In the genomic region with DNA sequence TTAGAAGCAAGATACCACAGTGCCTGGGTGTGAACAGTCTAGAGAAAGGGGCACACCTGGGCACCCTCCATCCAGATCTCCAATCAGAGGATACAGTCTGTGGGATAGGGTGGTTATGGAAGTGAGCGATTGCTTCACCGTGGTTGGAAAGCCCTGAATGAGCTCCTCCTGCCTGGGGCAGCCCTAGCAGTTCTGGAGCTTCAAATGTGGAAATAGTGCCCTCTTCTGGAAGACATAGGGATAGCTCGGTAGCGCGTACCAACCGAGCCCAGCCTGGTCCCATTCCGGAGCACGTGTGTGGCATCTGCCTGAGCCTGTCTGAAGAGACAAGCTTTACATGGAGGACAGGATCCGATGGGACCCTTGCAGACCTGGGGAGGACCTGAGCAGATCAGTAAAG, we compare ENCODE assay signal across 1 mouse cellular context.
TF ChIP-seq lines count a peak whose summit lies in the region.

No protein-coding gene starts in this region.

TF ChIP-seq in CH12.LX, 34 proteins besides CTCF, POLR2A, EP300 and RAD21 (continued from another document):
- TF ChIP-seq MYC (IDR thresholded peaks at IDR 0.05; ENCODE audit: low read depth, low read length) (peak; percentile 59; the same call in 1 of the 2 replicates), SMC3 (IDR thresholded peaks at IDR 0.05; ENCODE audit: low read depth, low read length) (peak; percentile 82), USF2 (conservative IDR thresholded peaks at IDR 0.05; ENCODE audit: low read depth, low read length) (no peak), MAX (IDR thresholded peaks at IDR 0.05; ENCODE audit: low read length) (peak; percentile 39; the same call in 1 of the 2 replicates), ZNF384 (IDR thresholded peaks at IDR 0.05; ENCODE audit: low read depth, low read length) (peak; percentile 47; the same call in 1 of the 2 replicates)
TF ChIP-seq in CH12.LX: peak in this region for 6.
